Mouse (Mus musculus) large intestine, adult 2 months (tissue): Measurements from ENCODE around the gene Ltbr. TPM values are rescaled to one million over a fixed set of nuclear protein-coding genes. Genes with fewer than 3 reads are reported as not detected.
A peak's percentile ranks its signal among the peaks of the same experiment; 100 is the strongest.
"Not testable (repeated sequence)": the region's sequence is repeated elsewhere in the genome, so short reads cannot be mapped to it uniquely, and the experiment has no call there.

ENCODE experiments used
- DNase-seq: peaks from one replicate; pipeline ENCODE4 v3.0.0-alpha.2; 2012; ENCODE audit warnings: low read depth, low spot score
- WGBS: fragments of 180-500 bp; shearing (Covaris S2); methylation state at CpG from one replicate; pipeline ENCODE4 v1.1.7; 2018; 5-methylcytosine and 5-hydroxymethylcytosine counted together
- polyA plus RNA-seq: library from polyadenylated mRNA; depleted of rRNA; stranded (reverse); fragments of >200 nt; gene quantifications from 2 replicates; pipeline ENCODE4 v1.2.3, GENCODE M21; 2012

Gene Ltbr
- polyA plus RNA-seq, 1 experiment, result 123 TPM

- DNase-seq, result no peak
- 51% methylated on average over 7 of the region's 7 CpGs for WGBS
These were observed 3.4 kb upstream of the Ltbr start for GRCm38 (mm10) chr6:125317077-125317476.

GRCm38 (mm10) chr6:125314746-125315145, 1.1 kb upstream of the Ltbr start:
- 73% methylated on average over 6 of the region's 6 CpGs for WGBS
- DNase-seq, result no peak

GRCm38 (mm10) chr6:125314231-125314563, 512 bp upstream of the Ltbr start:
- 50% methylated on average over 7 of the region's 7 CpGs for WGBS

GRCm38 (mm10) chr6:125312581-125313355, 917 bp downstream of the Ltbr start:
- WGBS, result 13% methylated on average over 22 of the region's 22 CpGs
- no peak for DNase-seq

More at GRCm38 (mm10) chr6:125314231-125314563, 512 bp upstream of the Ltbr start:
- DNase-seq, result no peak

GRCm38 (mm10) chr6:125312171-125312570, 1.5 kb downstream of the Ltbr start:
- no peak for DNase-seq
- 69% methylated on average over 9 of the region's 9 CpGs for WGBS

GRCm38 (mm10) chr6:125309406-125309805, 4.3 kb downstream of the Ltbr start:
- WGBS, result 81% methylated on average over 5 of the region's 5 CpGs
- no peak for DNase-seq

- 65% methylated on average over 13 of the region's 13 CpGs for WGBS
- DNase-seq, result no peak
These were observed 4.8 kb downstream of the Ltbr start for GRCm38 (mm10) chr6:125308921-125309320.

GRCm38 (mm10) chr6:125307091-125307490, 6.6 kb downstream of the Ltbr start:
- WGBS, result 92% methylated on average over 5 of the region's 5 CpGs

GRCm38 (mm10) chr6:125305465-125305864, 8.2 kb downstream of the Ltbr start:
- 68% methylated on average over 6 of the region's 6 CpGs for WGBS
- no peak for DNase-seq

More at GRCm38 (mm10) chr6:125307091-125307490, 6.6 kb downstream of the Ltbr start:
- DNase-seq, result no peak

- DNase-seq, result not testable (repeated sequence)
These were observed 9.3 kb downstream of the Ltbr start for GRCm38 (mm10) chr6:125304408-125304807.

GRCm38 (mm10) chr6:125303242-125303641, 10.4 kb downstream of the Ltbr start:
- 58% methylated on average over 4 of the region's 4 CpGs for WGBS
- DNase-seq, result no peak

More at GRCm38 (mm10) chr6:125304408-125304807, 9.3 kb downstream of the Ltbr start:
- WGBS, result 80% methylated on average over 7 of the region's 7 CpGs

GRCm38 (mm10) chr6:125302231-125302982, 11.3 kb downstream of the Ltbr start:
- 74% methylated on average over 24 of the region's 24 CpGs for WGBS
- no peak for DNase-seq

- no peak for DNase-seq
- 63% methylated on average over 1 of the region's 1 CpGs for WGBS
These were observed 12.7 kb downstream of the Ltbr start for GRCm38 (mm10) chr6:125300982-125301381.

- no peak for DNase-seq
- whole genome bisulfite sequencing, result 27% methylated on average over 5 of the region's 5 CpGs
These were observed 16.4 kb downstream of the Ltbr start for GRCm38 (mm10) chr6:125297149-125297820.

- WGBS, result 90% methylated on average over 4 of the region's 4 CpGs
- DNase-seq, result no peak
These were observed 19.6 kb downstream of the Ltbr start for GRCm38 (mm10) chr6:125294049-125294448.

- peak; percentile 80 for DNase-seq
- 37% methylated on average over 7 of the region's 7 CpGs for WGBS
These were observed 21.4 kb downstream of the Ltbr start for GRCm38 (mm10) chr6:125292256-125292655.

GRCm38 (mm10) chr6:125291329-125291728, 22.4 kb downstream of the Ltbr start:
- DNase-seq, result no peak
- 66% methylated on average over 4 of the region's 4 CpGs for WGBS

GRCm38 (mm10) chr6:125288730-125289129, 25.0 kb downstream of the Ltbr start:
- 42% methylated on average over 5 of the region's 5 CpGs for WGBS
- no peak for DNase-seq

GRCm38 (mm10) chr6:125286944-125287343, 26.7 kb downstream of the Ltbr start:
- 37% methylated on average over 4 of the region's 4 CpGs for WGBS
- no peak for DNase-seq

GRCm38 (mm10) chr6:125285890-125286289, 27.8 kb downstream of the Ltbr start, which contains the start of gene Tuba3a:
Gene Tuba3a, minus strand, starts transcription at chr6:125286042.
- DNase-seq, result no peak
- 96% methylated on average over 22 of the region's 22 CpGs for WGBS
